Mouse (Mus musculus) MEL-GATA-1-ER (cell line): ENCODE data around the gene Grtp1.
A peak's percentile ranks its signal among the peaks of the same experiment; 100 is the strongest.

Experiments used
- DNase-seq: peaks from one replicate; pipeline ENCODE4 v3.0.0-alpha.2; 2012; ENCODE audit warnings: low read depth; ENCODE audit errors: extremely low read depth

Grtp1 gene

DNA sequence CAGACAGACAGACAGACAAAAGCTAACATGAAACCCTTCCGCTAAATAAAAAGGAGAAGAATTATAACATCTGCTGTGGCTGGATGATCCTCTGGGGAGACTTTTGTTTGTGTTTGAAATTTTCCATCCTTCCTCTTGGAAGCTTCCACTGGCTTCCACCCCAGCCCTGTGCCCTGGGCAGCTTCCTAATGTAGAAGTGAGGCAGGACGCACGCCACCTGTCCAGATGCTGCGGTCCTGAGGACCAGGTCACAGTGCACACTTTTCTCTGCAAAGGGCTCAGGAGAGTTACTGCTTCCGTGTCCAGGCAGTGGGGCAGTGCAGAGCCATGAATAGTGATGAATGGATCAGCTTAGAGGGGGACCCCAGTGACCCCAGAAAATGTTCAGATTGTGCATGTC, 4.9 kb upstream of the Grtp1 start:
- no peak for DNase-seq

- no peak for DNase-seq
Measured at GRCm38 (mm10) chr8:13204371-13205140, 4.1 kb upstream of the Grtp1 start.

- DNase-seq, result no peak
Measured at GRCm38 (mm10) chr8:13203472-13203871, 3.1 kb upstream of the Grtp1 start.

GRCm38 (mm10) chr8:13202806-13203205, 2.4 kb upstream of the Grtp1 start:
- DNase-seq, result peak; percentile 87

GRCm38 (mm10) chr8:13202041-13202440, 1.6 kb upstream of the Grtp1 start:
- DNase-seq, result no peak

DNA sequence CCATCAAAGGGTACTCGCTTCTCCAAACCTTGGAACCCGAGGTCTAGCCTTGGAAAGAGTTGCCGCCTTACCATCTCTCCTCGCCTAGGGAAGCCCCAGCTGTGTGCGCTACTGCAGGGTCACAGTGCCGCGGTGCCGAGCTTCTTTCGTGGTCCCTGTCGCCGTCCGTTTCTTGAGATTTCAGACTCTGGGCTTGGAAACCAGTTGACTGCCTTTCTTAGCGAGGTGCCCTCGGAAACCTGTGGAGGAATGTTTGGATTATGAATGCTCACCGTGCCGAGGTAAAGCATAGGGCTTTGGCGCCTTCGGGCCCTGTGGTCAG, 554 bp upstream of the Grtp1 start:
- no peak for DNase-seq

- DNase-seq, result no peak
Measured at GRCm38 (mm10) chr8:13199385-13200061, 897 bp downstream of the Grtp1 start.

DNA sequence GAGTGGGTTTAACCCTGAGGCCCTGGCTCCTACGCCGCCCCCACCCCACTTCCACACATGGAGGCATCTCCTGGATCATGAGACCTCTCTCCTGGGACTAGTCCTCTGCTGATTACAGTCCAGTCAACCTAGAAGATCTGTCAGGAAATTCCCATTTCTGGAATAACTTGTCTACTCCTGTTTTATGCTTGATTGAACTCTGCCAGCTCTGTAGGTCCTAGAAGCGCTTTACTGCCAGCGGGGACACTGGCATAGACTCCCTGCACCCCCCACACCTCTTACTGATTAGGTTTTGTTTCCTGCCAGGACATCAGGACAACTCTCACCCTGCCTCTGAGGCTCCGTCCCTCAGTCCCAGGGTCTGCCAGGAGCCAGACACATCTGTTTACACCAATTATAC, 2.9 kb downstream of the Grtp1 start:
- no peak for DNase-seq

DNA sequence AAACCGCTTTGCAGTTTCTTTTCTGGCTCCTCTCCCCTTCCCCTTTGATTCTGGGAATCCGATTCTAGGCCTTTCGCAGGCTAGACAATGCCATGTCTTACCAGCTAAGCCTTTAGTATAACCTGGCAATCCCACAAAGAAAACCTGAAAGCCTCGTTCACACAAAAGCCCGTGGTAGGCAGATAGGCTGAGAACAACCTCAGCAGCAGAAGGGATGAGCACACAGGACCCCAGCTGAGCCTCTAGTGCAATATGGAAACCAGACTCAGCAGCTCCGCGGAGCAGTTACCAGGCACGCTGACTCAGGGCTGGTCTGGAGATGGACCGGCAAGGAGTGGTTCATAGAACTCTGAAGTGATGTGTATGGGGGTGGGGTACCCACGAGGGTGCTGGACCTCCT, 5.6 kb downstream of the Grtp1 start:
- DNase-seq, result no peak

DNA sequence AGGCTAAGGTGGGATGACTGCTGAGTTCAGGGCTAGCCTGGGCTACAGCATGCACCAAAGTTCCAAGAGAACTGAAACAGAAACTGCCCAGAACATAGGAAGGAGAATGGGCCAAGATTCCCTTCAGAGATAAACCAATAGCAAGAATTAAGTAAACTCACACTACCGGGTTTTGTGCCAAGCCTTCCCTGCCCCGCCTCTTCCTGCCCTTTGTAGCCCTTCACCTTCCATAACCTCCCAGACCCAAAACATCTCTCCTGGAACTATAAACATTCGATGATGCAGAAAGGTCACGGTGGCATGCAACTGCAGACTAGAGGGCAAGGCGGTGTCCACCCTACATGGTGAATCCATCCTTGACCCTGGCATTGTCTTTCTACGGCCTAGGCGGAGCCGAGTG, 10.2 kb downstream of the Grtp1 start:
- no peak for DNase-seq

DNA sequence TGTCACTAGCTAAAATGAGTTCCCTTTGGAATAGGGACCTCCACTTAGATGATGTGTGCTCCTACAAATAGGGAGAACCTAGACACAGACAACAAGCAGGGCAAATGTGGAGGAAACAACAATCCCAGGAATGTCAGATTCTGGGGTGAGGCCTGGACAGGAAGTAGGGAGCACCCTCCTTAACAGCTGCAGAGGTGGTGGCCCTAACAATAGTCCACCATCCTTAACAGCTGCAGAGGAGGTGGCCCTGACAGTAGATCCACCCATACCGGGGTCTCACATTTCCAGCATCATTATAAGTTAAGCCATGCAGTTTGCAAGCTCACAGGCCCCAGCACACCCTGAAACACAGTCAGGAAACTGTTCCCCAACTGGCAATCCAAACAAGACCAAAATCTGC, 11.6 kb downstream of the Grtp1 start:
- no peak for DNase-seq

DNA sequence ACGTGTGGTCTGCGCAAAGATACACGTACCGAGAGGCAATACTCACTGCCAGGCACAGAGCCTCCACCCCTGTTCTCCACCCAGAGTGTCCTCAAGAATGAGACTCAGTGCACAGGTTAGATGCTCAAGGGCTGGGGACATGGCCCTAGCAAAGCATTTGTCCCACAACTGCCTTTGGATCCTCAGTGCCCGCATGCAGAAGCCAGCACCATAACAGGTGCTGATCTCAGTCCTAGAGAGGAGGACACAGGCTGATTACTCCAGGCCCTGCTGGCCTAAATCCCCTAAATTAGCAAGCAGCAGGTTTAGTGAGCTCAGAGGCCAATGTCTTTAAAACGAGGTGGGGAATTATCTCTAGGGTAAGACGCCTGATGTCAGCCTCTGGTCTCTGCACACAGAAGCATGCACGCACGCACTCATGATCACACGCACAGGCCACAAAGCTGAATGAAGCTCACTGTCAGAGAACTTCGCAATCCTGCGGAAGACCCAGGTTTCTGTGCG, 12.3 kb downstream of the Grtp1 start:
- DNase-seq, result no peak

GRCm38 (mm10) chr8:13187638-13188037, 12.8 kb downstream of the Grtp1 start:
- no peak for DNase-seq

DNA sequence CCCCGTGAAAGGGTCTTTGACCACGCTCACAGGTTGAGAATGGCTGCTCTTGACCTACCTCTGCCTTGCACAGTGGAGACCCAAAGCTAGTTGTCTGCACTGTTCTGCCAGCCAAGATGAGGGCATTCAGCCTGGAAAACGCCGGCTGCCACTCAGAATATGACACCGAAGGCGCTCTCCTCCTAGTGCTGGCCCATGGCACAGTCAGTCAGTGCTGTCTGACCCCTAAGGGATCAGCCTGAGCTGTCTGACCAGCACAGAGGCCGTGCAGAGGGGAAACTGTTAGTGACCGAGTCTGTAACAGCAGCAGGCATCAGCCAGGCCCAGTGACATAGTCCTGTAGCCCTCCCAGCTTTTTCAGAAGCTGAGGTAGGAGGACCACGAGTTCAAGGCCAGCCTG, 13.2 kb downstream of the Grtp1 start:
- DNase-seq, result no peak

DNA sequence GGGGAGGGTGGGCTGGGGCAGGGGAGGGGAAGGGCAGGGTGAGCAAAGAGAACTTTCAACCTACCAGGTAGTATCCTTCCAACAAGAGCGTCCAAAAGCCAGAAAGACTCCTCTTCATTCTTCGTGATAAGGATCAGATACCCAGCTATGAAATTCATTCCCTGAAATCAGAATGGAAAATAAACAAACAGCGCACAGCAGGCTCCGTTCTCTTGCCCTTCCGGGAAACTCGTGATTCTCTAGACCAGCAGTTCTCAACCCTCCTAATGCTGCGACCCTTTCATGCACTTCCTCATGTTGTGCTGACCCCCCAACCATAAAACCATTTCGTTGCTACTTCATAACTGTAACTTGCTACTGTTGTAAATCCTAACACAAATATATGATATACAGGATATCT, 13.6 kb downstream of the Grtp1 start:
- DNase-seq, result no peak

GRCm38 (mm10) chr8:13181691-13181976, 18.8 kb downstream of the Grtp1 start:
- no peak for DNase-seq

GRCm38 (mm10) chr8:13180911-13181690, 19.3 kb downstream of the Grtp1 start:
- no peak for DNase-seq

DNA sequence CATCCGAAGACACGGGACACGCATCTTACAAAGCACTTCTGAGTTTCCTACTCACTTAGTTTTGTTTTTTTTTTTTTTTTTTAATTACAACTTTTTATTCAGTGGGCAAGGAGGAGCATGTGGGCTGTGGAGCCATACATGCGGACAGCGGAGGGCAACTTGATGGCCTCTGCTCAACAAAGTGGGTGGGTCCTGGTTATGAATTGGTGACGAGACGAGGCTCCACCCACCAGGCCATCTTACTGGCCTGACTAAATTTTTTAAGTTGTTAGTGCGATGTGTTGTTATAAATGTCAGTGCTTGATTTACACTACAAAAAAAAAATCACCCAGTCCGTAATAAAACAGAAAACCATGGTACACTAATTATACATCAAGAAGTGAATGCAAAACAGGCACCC, 20.0 kb downstream of the Grtp1 start:
- no peak for DNase-seq

DNA sequence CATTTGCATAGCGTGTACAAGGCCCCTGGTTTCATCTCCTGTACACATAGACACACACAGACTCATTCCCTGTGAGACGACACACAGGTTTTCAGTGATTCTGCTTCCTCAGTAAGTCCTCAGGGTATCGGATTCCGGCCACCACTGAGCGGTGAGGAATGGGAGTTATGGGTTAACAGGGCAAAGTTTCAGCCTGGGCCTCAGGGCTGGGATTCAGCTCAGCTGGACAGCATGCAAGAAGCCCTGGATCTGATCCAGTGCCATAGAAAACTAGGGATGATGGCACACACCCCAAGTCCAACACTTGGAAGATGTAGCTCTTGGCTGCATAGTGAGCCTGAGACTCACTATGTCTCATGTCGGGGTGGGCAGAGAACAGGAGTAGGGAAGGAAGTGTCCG, 20.5 kb downstream of the Grtp1 start:
- DNase-seq, result no peak

DNA sequence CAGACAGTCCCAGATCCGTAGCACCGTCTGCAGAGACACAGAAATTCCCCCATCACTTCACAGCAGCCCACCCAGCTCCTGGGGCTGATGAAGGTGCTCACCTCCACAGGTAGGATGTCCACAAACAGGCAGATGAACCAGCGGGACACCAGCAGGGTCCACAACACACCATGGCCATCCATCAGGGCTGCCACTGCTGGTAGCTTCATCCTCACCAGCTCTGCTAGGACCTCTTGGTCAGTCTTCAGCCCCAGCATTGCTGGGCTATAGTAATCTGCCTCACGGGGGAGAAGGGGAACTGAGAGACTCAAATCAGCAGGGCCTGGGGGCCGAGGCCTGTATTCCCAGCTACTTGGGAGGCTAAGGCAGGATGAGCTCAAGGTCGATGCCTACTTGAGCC, 20.9 kb downstream of the Grtp1 start:
- DNase-seq, result no peak

DNA sequence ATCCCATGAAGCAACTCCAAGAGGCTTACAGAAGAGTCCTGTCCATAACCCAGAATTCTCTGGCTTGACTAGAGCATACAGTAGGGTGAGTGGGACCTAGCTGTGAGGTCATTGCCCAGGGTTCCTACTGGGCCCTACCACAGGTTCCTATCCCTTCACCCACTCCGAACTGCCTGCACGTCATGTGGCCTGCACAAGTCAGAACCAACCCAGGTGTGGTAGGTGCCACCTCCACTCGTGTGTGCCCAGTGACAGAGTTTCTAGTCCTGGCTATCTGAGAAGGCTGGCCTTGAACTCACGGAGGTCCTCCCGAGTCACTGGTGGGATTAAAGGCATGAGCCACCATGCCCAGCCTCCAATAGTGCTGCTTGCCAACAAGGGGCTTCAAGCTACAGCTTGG, 22.3 kb downstream of the Grtp1 start:
- no peak for DNase-seq

DNA sequence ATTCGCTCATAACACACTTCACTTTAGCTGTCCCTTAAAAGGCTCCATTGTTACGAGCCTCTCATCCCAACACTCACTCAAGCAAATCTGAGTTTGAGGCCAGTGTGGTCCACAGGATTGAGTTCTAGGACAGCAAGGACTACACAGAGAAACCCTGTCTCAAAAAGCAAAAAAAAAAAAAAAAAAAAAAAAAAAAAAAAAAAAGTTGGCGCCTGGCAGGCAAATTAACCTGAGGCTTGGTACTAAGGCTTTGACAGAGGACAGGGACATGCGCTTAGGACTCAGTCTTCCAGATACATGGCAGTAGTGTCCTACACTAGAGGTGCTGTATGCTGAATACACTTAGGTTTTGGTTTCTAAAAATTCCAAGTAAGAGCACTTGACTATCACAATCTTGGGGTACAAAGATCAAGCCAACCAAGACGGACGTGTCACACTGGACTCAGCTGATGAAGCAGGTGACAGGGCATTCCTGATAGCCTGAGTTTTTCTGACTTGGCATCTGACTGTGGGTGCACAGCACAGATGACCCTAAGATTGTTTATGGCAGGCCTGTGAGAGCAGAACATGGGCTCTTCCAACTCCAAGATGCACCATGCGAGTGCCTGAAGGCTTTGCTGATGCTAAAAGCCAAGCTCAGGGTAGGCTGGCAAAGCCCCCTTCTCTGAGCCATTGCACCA, 23.1 kb downstream of the Grtp1 start:
- no peak for DNase-seq
